Mouse (Mus musculus): ENCODE data around the gene Raver1. TPM values are rescaled to one million over a fixed set of nuclear protein-coding genes. Genes with fewer than 3 reads are reported as not detected.

Raver1 gene
- polyA plus RNA-seq, 1 experiment from 2014 or later: 44.9 TPM

GRCm38 (mm10) chr9:21133064-21133707 lies 41.4 kb upstream of the Raver1 start:
- H3K4me1 ChIP-seq (ENCODE audit: control insufficient read depth in 2 of 2, insufficient read depth in 2 of 2, low read length in 2 of 2): peaks cover 4 to 7% of the 10 kb centered on the region in 2 experiments; a peak in 2 of 4 replicates
- peaks cover 11% of the 10 kb centered on the region for H3K36me3 ChIP-seq (ENCODE audit: control insufficient read depth, insufficient read depth, low read length)
- no peak overlapping the region for H3K4me3 ChIP-seq (ENCODE audit: control insufficient read depth in 1 of 2, insufficient read depth in 1 of 2, low read depth in 1 of 2, low read length in 2 of 2)
- no peaks in the 10 kb centered on the region for H3K9me3 ChIP-seq (ENCODE audit: control insufficient read depth, low read length)
- no peaks in the 10 kb centered on the region for H3K27me3 ChIP-seq (ENCODE audit: control insufficient read depth, insufficient read depth, low read length)
- H3K9ac ChIP-seq (ENCODE audit: low read length): no peak overlapping the region
- ATAC-seq (ENCODE audit: insufficient number of reproducible peaks, insufficient read depth, low FRiP score, low read depth): no peak
- WGBS: 68% methylated on average over 9 of the region's 9 CpGs
- H3K27ac ChIP-seq (replicated peaks in 1 of 2; ENCODE audit: control insufficient read depth in 1 of 2, insufficient read depth in 1 of 2, low read depth in 2 of 2, low read length in 2 of 2): no peak overlapping the region
- H3K4me2 ChIP-seq (ENCODE audit: low read length): no peak overlapping the region

- no peaks in the 10 kb centered on the region for H3K27me3 ChIP-seq (ENCODE audit: control insufficient read depth, insufficient read depth, low read length)
- no peak overlapping the region for H3K9ac ChIP-seq (ENCODE audit: low read length)
- H3K4me2 ChIP-seq (ENCODE audit: low read length): no peak overlapping the region
- peaks cover 7% of the 10 kb centered on the region for H3K36me3 ChIP-seq (ENCODE audit: control insufficient read depth, insufficient read depth, low read length)
- H3K4me3 ChIP-seq (ENCODE audit: control insufficient read depth in 1 of 2, insufficient read depth in 1 of 2, low read depth in 1 of 2, low read length in 2 of 2): no peak overlapping the region
- ATAC-seq (ENCODE audit: insufficient number of reproducible peaks, insufficient read depth, low FRiP score, low read depth): no peak
- WGBS: 75% methylated on average over 12 of the region's 12 CpGs
- no peak overlapping the region for H3K27ac ChIP-seq (replicated peaks in 1 of 2; ENCODE audit: control insufficient read depth in 1 of 2, insufficient read depth in 1 of 2, low read depth in 2 of 2, low read length in 2 of 2)
- H3K4me1 ChIP-seq (ENCODE audit: control insufficient read depth in 2 of 2, insufficient read depth in 2 of 2, low read length in 2 of 2): peaks cover 4 to 7% of the 10 kb centered on the region in 2 experiments; a peak in 2 of 4 replicates
- H3K9me3 ChIP-seq (ENCODE audit: control insufficient read depth, low read length): no peaks in the 10 kb centered on the region
Measured at GRCm38 (mm10) chr9:21132102-21132775, 40.4 kb upstream of the Raver1 start.

- 6% methylated on average over 37 of the region's 37 CpGs for WGBS
- Histone ChIP-seq H3K4me2 (ENCODE audit: low read length) (peak within 1 kb of the TSS; percentile 84), H3K4me1 (ENCODE audit: control insufficient read depth in 2 of 2, insufficient read depth in 2 of 2, low read length in 2 of 2) (peaks cover 10 to 11% of the 10 kb centered on the region in 2 experiments), H3K9me3 (ENCODE audit: control insufficient read depth, low read length) (no peaks in the 10 kb centered on the region), H3K27ac (replicated peaks in 1 of 2; ENCODE audit: control insufficient read depth in 1 of 2, insufficient read depth in 1 of 2, low read depth in 2 of 2, low read length in 2 of 2) (peak within 1 kb of the TSS; percentile 49 to 56), H3K27me3 (ENCODE audit: control insufficient read depth, insufficient read depth, low read length) (no peaks in the 10 kb centered on the region), H3K9ac (ENCODE audit: low read length) (peak within 1 kb of the TSS; percentile 76), H3K36me3 (ENCODE audit: control insufficient read depth, insufficient read depth, low read length) (peaks cover 14% of the 10 kb centered on the region), H3K4me3 (ENCODE audit: control insufficient read depth in 1 of 2, insufficient read depth in 1 of 2, low read depth in 1 of 2, low read length in 2 of 2) (peak within 1 kb of the TSS; percentile 63 to 65)
- peak; percentile 92 for ATAC-seq (ENCODE audit: insufficient number of reproducible peaks, insufficient read depth, low FRiP score, low read depth)
Measured at GRCm38 (mm10) chr9:21131059-21131956, 39.5 kb upstream of the Raver1 start, which contains the start of gene Tyk2. Gene Tyk2 (minus strand): TSS chr9:21131243.

GRCm38 (mm10) chr9:21126259-21126627 lies 34.4 kb upstream of the Raver1 start:
- no peaks in the 10 kb centered on the region for H3K27me3 ChIP-seq (ENCODE audit: control insufficient read depth, insufficient read depth, low read length)
- no peak overlapping the region for H3K9ac ChIP-seq (ENCODE audit: low read length)
- H3K4me2 ChIP-seq (ENCODE audit: low read length): peak overlapping the region; percentile 2; the same call in 1 of the 2 replicates
- H3K4me1 ChIP-seq (ENCODE audit: control insufficient read depth in 2 of 2, insufficient read depth in 2 of 2, low read length in 2 of 2): peaks cover 13 to 20% of the 10 kb centered on the region in 2 experiments
- peak; percentile 60 for ATAC-seq (ENCODE audit: insufficient number of reproducible peaks, insufficient read depth, low FRiP score, low read depth)
- H3K27ac ChIP-seq (replicated peaks in 1 of 2; ENCODE audit: control insufficient read depth in 1 of 2, insufficient read depth in 1 of 2, low read depth in 2 of 2, low read length in 2 of 2): peak overlapping the region; percentile 70 to 74
- peaks cover 55% of the 10 kb centered on the region for H3K36me3 ChIP-seq (ENCODE audit: control insufficient read depth, insufficient read depth, low read length)
- WGBS: 2% methylated on average over 2 of the region's 2 CpGs
- H3K4me3 ChIP-seq (ENCODE audit: control insufficient read depth in 1 of 2, insufficient read depth in 1 of 2, low read depth in 1 of 2, low read length in 2 of 2): no peak overlapping the region
- no peaks in the 10 kb centered on the region for H3K9me3 ChIP-seq (ENCODE audit: control insufficient read depth, low read length)

- 0 out of 2 replicates have a peak, but pooled peaks have one; percentile 1 for ATAC-seq (ENCODE audit: insufficient number of reproducible peaks, insufficient read depth, low FRiP score, low read depth)
- Histone ChIP-seq H3K27me3 (ENCODE audit: control insufficient read depth, insufficient read depth, low read length) (no peaks in the 10 kb centered on the region), H3K9ac (ENCODE audit: low read length) (peak overlapping the region; percentile 45; the same call in 1 of the 2 replicates), H3K4me2 (ENCODE audit: low read length) (peak overlapping the region; percentile 2; the same call in 1 of the 2 replicates), H3K36me3 (ENCODE audit: control insufficient read depth, insufficient read depth, low read length) (peaks cover 58% of the 10 kb centered on the region), H3K4me1 (ENCODE audit: control insufficient read depth in 2 of 2, insufficient read depth in 2 of 2, low read length in 2 of 2) (peaks cover 13 to 20% of the 10 kb centered on the region in 2 experiments), H3K4me3 (ENCODE audit: control insufficient read depth in 1 of 2, insufficient read depth in 1 of 2, low read depth in 1 of 2, low read length in 2 of 2) (no peak overlapping the region), H3K27ac (replicated peaks in 1 of 2; ENCODE audit: control insufficient read depth in 1 of 2, insufficient read depth in 1 of 2, low read depth in 2 of 2, low read length in 2 of 2) (peak overlapping the region; percentile 74 to 93), H3K9me3 (ENCODE audit: control insufficient read depth, low read length) (no peaks in the 10 kb centered on the region)
- WGBS: 73% methylated on average over 9 of the region's 9 CpGs
Measured at GRCm38 (mm10) chr9:21125502-21126258, 33.9 kb upstream of the Raver1 start.

- peaks cover 66% of the 10 kb centered on the region for H3K36me3 ChIP-seq (ENCODE audit: control insufficient read depth, insufficient read depth, low read length)
Measured at GRCm38 (mm10) chr9:21124837-21125236, 33.0 kb upstream of the Raver1 start.

More at GRCm38 (mm10) chr9:21124837-21125236, 33.0 kb upstream of the Raver1 start:
- Histone ChIP-seq H3K4me3 (ENCODE audit: control insufficient read depth in 1 of 2, insufficient read depth in 1 of 2, low read depth in 1 of 2, low read length in 2 of 2) (no peak overlapping the region), H3K4me1 (ENCODE audit: control insufficient read depth in 2 of 2, insufficient read depth in 2 of 2, low read length in 2 of 2) (peaks cover 13 to 16% of the 10 kb centered on the region in 2 experiments), H3K27me3 (ENCODE audit: control insufficient read depth, insufficient read depth, low read length) (no peaks in the 10 kb centered on the region), H3K27ac (replicated peaks in 1 of 2; ENCODE audit: control insufficient read depth in 1 of 2, insufficient read depth in 1 of 2, low read depth in 2 of 2, low read length in 2 of 2) (peak overlapping the region in 1 of 2 experiments; percentile 74; a peak in 1 of 4 replicates), H3K9me3 (ENCODE audit: control insufficient read depth, low read length) (no peaks in the 10 kb centered on the region), H3K4me2 (ENCODE audit: low read length) (no peak overlapping the region), H3K9ac (ENCODE audit: low read length) (no peak overlapping the region)
- 84% methylated on average over 5 of the region's 5 CpGs for WGBS
- no peak for ATAC-seq (ENCODE audit: insufficient number of reproducible peaks, insufficient read depth, low FRiP score, low read depth)

Measured in heart, embryonic 14.5 days (tissue).